Mouse (Mus musculus) midbrain, embryonic 15.5 days (tissue): ENCODE measurements at regions not wholly inside any gene's neighbourhood (a gene's known extent, or its start where the extent isn't known, plus 50 kb on each side); places are given as distances from the start of the nearest gene placed in this dataset.

Experiments
- ATAC-seq: fragments of 200-750 bp; cut with Nextera tagmentation; replicated peaks from 2 replicates; pipeline ENCODE4 v1.8.0; 2017; ENCODE audit warnings: moderate TSS enrichment
- H3K27ac ChIP-seq: fragments of 300-500 bp; sonication (generic); 2 replicates; pipeline ENCODE4 v1.5.1; 2015; ENCODE audit warnings: mild to moderate bottlenecking, inconsistent platforms
- H3K27me3 ChIP-seq: fragments of 300-500 bp; sonication (generic); replicated peaks from 2 replicates; pipeline ENCODE4 v1.6.1; 2015; ENCODE audit warnings: inconsistent platforms
- H3K36me3 ChIP-seq: fragments of 300-500 bp; sonication (generic); replicated peaks from 2 replicates; pipeline ENCODE4 v1.6.1; 2015; ENCODE audit warnings: inconsistent platforms
- H3K4me1 ChIP-seq: fragments of 300-500 bp; sonication (generic); 2 replicates; pipeline ENCODE4 v1.6.1; 2015; ENCODE audit warnings: inconsistent platforms
- H3K4me2 ChIP-seq: fragments of 300-500 bp; sonication (generic); 2 replicates; pipeline ENCODE4 v1.6.1; 2015; ENCODE audit warnings: inconsistent platforms, mild to moderate bottlenecking, moderate library complexity
- H3K4me3 ChIP-seq: fragments of 300-500 bp; sonication (generic); 2 replicates; pipeline ENCODE4 v1.5.1; 2015; ENCODE audit warnings: mild to moderate bottlenecking, inconsistent platforms
- H3K9ac ChIP-seq: fragments of 300-500 bp; sonication (generic); 2 replicates; pipeline ENCODE4 v1.6.1; 2015; ENCODE audit warnings: mild to moderate bottlenecking, inconsistent platforms
- H3K9me3 ChIP-seq: fragments of 300-500 bp; sonication (generic); 2 replicates; pipeline ENCODE4 v1.6.1; 2016; ENCODE audit warnings: inconsistent platforms
- WGBS: fragments of 180-500 bp; shearing (Covaris S2); methylation state at CpG from one replicate; pipeline ENCODE4 v1.1.7; 2015; ENCODE audit warnings: mixed read lengths; 5-methylcytosine and 5-hydroxymethylcytosine counted together

GRCm38 (mm10) chr7:117259674-117260294 is 121.0 kb upstream of the Xylt1 start:
- H3K9me3 ChIP-seq: no peaks in the 10 kb centered on the region
- no peak overlapping the region for H3K4me2 ChIP-seq
- no peak overlapping the region for H3K4me3 ChIP-seq
- peaks cover 9% of the 10 kb centered on the region; the same call in 1 of the 2 replicates for H3K4me1 ChIP-seq
- H3K9ac ChIP-seq: no peak overlapping the region
- no peaks in the 10 kb centered on the region for H3K36me3 ChIP-seq
- H3K27ac ChIP-seq: no peak overlapping the region
- no peaks in the 10 kb centered on the region for H3K27me3 ChIP-seq
- no peak for ATAC-seq
- 57% methylated on average over 6 of the region's 6 CpGs for WGBS

DNA sequence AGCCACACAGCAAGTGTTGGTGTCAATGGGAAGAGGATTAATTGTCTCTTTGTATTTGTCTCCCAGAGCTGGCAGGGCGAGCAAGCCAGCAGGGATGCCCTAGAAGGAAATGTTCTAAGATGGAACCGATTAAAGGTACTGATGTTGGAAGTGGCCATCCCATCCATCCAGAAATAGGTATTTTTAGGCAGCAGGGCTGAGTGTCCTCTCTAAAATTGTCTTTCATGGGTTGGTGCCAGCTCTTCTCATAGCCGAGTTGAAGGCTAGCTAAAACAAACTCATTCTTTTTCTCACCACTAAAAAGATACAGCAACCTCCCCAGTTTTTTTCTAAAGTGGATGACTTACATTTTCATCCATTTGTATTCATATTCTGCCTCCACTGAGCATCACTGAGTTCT is 120.2 kb upstream of the Xylt1 start:
- Histone ChIP-seq H3K9ac (no peak overlapping the region), H3K4me3 (no peak overlapping the region), H3K27ac (no peak overlapping the region), H3K36me3 (no peaks in the 10 kb centered on the region), H3K4me2 (no peak overlapping the region), H3K27me3 (no peaks in the 10 kb centered on the region), H3K4me1 (peaks cover 9% of the 10 kb centered on the region; the same call in 1 of the 2 replicates), H3K9me3 (no peaks in the 10 kb centered on the region)
- no peak for ATAC-seq
- WGBS: 59% methylated on average over 3 of the region's 3 CpGs

- Histone ChIP-seq H3K4me1 (peaks cover 9% of the 10 kb centered on the region; the same call in 1 of the 2 replicates), H3K9me3 (no peaks in the 10 kb centered on the region), H3K36me3 (no peaks in the 10 kb centered on the region), H3K9ac (no peak overlapping the region), H3K27me3 (no peaks in the 10 kb centered on the region), H3K27ac (no peak overlapping the region), H3K4me2 (no peak overlapping the region), H3K4me3 (no peak overlapping the region)
- ATAC-seq: no peak
- WGBS: 81% methylated on average over 12 of the region's 12 CpGs
These were observed 117.7 kb upstream of the Xylt1 start for GRCm38 (mm10) chr7:117263126-117263525.

GRCm38 (mm10) chr7:117264341-117264740 is 116.4 kb upstream of the Xylt1 start:
- peaks cover 6% of the 10 kb centered on the region; the same call in 1 of the 2 replicates for H3K4me1 ChIP-seq
- 86% methylated on average over 6 of the region's 6 CpGs for WGBS
- H3K27me3 ChIP-seq: no peaks in the 10 kb centered on the region
- H3K9ac ChIP-seq: no peak overlapping the region
- ATAC-seq: no peak
- H3K9me3 ChIP-seq: no peaks in the 10 kb centered on the region
- H3K36me3 ChIP-seq: no peaks in the 10 kb centered on the region
- no peak overlapping the region for H3K4me2 ChIP-seq
- no peak overlapping the region for H3K4me3 ChIP-seq
- H3K27ac ChIP-seq: no peak overlapping the region

- H3K4me2 ChIP-seq: no peak overlapping the region
- H3K27ac ChIP-seq: no peak overlapping the region
- H3K4me1 ChIP-seq: no peaks in the 10 kb centered on the region
- H3K27me3 ChIP-seq: no peaks in the 10 kb centered on the region
- no peak overlapping the region for H3K4me3 ChIP-seq
- 87% methylated on average over 7 of the region's 7 CpGs for WGBS
- no peaks in the 10 kb centered on the region for H3K36me3 ChIP-seq
- no peak overlapping the region for H3K9ac ChIP-seq
- no peak for ATAC-seq
- H3K9me3 ChIP-seq: no peaks in the 10 kb centered on the region
These were observed 112.7 kb upstream of the Xylt1 start for GRCm38 (mm10) chr7:117268096-117268495.

- no peaks in the 10 kb centered on the region for H3K4me1 ChIP-seq
- H3K4me2 ChIP-seq: no peak overlapping the region
- 66% methylated on average over 10 of the region's 10 CpGs for WGBS
- no peak overlapping the region for H3K4me3 ChIP-seq
- ATAC-seq: no peak
- no peaks in the 10 kb centered on the region for H3K27me3 ChIP-seq
- H3K9ac ChIP-seq: no peak overlapping the region
- H3K36me3 ChIP-seq: no peaks in the 10 kb centered on the region
- no peak overlapping the region for H3K27ac ChIP-seq
- no peaks in the 10 kb centered on the region for H3K9me3 ChIP-seq
These were observed 111.4 kb upstream of the Xylt1 start for GRCm38 (mm10) chr7:117269263-117269897.

- no peak overlapping the region for H3K4me2 ChIP-seq
- no peak overlapping the region for H3K9ac ChIP-seq
- H3K4me1 ChIP-seq: no peaks in the 10 kb centered on the region
- no peak overlapping the region for H3K27ac ChIP-seq
- H3K36me3 ChIP-seq: no peaks in the 10 kb centered on the region
- no peaks in the 10 kb centered on the region for H3K9me3 ChIP-seq
- H3K27me3 ChIP-seq: no peaks in the 10 kb centered on the region
- ATAC-seq: no peak
- H3K4me3 ChIP-seq: no peak overlapping the region
- 55% methylated on average over 6 of the region's 6 CpGs for WGBS
These were observed 102.3 kb upstream of the Xylt1 start for GRCm38 (mm10) chr7:117278388-117278961.

- 89% methylated on average over 1 of the region's 1 CpGs for WGBS
- ATAC-seq: no peak
These were observed 98.6 kb upstream of the Xylt1 start for GRCm38 (mm10) chr7:117282194-117282593.

GRCm38 (mm10) chr7:117285206-117285605 is 95.6 kb upstream of the Xylt1 start:
- Histone ChIP-seq H3K9ac (no peak overlapping the region), H3K36me3 (no peaks in the 10 kb centered on the region), H3K4me1 (no peaks in the 10 kb centered on the region), H3K4me2 (no peak overlapping the region), H3K9me3 (no peaks in the 10 kb centered on the region), H3K27me3 (no peaks in the 10 kb centered on the region), H3K27ac (no peak overlapping the region), H3K4me3 (no peak overlapping the region)
- no peak for ATAC-seq
- WGBS: 69% methylated on average over 3 of the region's 3 CpGs

More at GRCm38 (mm10) chr7:117282194-117282593, 98.6 kb upstream of the Xylt1 start:
- Histone ChIP-seq H3K9me3 (no peaks in the 10 kb centered on the region), H3K4me1 (no peaks in the 10 kb centered on the region), H3K4me3 (no peak overlapping the region), H3K27me3 (no peaks in the 10 kb centered on the region), H3K4me2 (no peak overlapping the region), H3K9ac (no peak overlapping the region), H3K36me3 (no peaks in the 10 kb centered on the region), H3K27ac (no peak overlapping the region)

GRCm38 (mm10) chr7:117285985-117286384 is 94.8 kb upstream of the Xylt1 start:
- H3K4me1 ChIP-seq: no peaks in the 10 kb centered on the region
- 82% methylated on average over 5 of the region's 5 CpGs for WGBS
- H3K4me3 ChIP-seq: no peak overlapping the region
- H3K9me3 ChIP-seq: no peaks in the 10 kb centered on the region
- no peak for ATAC-seq
- H3K27ac ChIP-seq: no peak overlapping the region
- H3K36me3 ChIP-seq: no peaks in the 10 kb centered on the region
- no peak overlapping the region for H3K9ac ChIP-seq
- no peak overlapping the region for H3K4me2 ChIP-seq
- H3K27me3 ChIP-seq: no peaks in the 10 kb centered on the region

DNA sequence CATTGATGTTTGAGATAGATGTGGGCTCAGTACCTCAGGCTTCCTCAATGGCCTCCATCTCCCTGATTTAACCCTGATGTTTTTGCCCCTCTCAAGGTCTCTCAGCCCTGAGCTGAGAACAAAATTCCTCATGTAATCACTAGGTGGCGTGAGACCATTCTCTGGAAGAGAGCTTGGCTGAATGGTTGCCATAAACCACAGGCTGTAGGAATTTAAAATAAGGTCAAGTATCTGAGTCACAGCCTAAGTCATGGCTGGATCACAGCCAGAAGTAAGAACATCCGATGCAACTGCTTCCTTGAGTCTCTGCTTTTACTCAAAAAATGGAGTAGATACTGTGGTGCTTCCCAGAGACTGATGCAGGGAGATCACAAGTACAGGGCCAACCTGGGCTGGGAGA is 77.1 kb upstream of the Xylt1 start:
- Histone ChIP-seq H3K36me3 (no peaks in the 10 kb centered on the region), H3K9ac (no peak overlapping the region), H3K9me3 (no peaks in the 10 kb centered on the region), H3K4me3 (no peak overlapping the region), H3K27me3 (no peaks in the 10 kb centered on the region), H3K4me2 (no peak overlapping the region), H3K27ac (no peak overlapping the region), H3K4me1 (no peaks in the 10 kb centered on the region)
- no peak for ATAC-seq
- WGBS: 46% methylated on average over 2 of the region's 2 CpGs

- no peak overlapping the region for H3K9ac ChIP-seq
- no peak overlapping the region for H3K4me3 ChIP-seq
- H3K4me2 ChIP-seq: no peak overlapping the region
- ATAC-seq: no peak
- no peaks in the 10 kb centered on the region for H3K9me3 ChIP-seq
- no peaks in the 10 kb centered on the region for H3K27me3 ChIP-seq
- no peaks in the 10 kb centered on the region for H3K36me3 ChIP-seq
- H3K27ac ChIP-seq: no peak overlapping the region
- H3K4me1 ChIP-seq: no peaks in the 10 kb centered on the region
- 90% methylated on average over 2 of the region's 2 CpGs for WGBS
These were observed 70.1 kb upstream of the Xylt1 start for GRCm38 (mm10) chr7:117310586-117311200.
